Mouse (Mus musculus): ENCODE measurements around the gene Gm20662.

Gm20662 gene

DNA sequence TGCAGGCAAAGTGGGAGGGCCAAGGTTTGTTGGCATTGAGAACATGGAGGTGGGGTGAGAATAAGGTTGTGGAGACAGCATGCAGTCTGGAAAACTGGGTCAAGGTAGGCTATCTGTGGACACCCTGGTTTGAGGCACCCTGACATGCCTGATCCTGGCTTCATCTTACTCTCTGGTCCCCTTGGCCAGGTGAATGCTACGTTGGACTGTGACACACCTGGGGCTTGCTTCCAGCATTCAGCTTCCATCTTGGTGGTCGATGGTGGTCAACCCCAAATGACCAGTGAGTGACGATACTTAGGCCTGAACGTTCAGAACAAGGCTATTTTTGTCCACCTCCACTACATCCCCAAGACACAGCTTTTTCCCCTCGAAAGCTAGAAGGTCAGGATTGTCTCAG lies at the start of gene Gm20662:
Gene Gm20662, plus strand, starts transcription at position 301 of the 400 bp plus-strand sequence.
- no peak for DNase-seq

DNA sequence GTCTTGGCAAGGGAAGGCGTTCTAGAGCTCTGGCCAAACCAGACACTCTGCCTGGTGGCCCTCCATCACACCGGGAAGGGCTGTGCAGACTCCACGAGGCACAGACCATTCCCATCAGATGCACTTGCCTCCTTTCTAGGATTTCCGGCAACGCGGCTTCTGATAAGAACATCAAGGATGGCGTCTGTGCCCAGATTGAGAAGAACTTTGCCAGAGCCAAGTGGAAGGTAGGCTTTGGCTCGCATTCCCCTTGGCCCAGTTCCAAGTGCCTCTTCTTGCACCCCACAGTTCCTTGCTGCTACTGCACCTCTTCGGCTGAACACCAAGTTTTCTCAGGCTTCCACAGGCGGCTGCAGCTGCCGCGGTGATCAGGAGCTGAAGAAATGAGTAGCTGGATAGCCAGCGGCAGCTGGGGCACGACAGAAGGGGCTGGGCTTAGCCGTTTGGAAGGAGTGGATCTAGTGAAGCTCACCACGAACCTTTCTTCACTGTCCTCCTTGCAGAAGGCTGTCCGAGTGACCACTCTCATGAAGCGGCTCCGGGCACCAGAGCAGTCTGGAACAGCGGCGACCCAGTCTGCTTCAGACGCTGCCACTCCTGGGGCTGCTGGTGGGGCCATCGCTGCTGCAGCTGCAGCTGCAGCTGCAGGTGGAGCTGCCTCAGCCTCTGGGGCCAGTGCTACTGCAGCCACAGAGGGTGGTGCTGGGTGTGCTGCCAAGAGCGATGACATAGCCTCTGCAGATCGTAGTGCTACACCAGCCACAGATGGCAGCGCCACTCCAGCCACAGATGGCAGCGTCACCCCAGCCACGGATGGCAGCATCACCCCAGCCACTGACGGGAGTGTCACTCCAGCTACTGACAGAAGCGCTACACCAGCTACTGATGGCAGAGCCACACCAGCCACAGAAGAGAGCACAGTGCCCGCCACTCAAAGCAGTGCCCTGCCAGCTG lies 48.6 kb upstream of the Gm20662 start:
- DNase-seq, result no peak

- no peak for DNase-seq
Measured at GRCm38 (mm10) chr9:107949184-107949921, 46.8 kb upstream of the Gm20662 start.

- DNase-seq, result no peak
Measured at GRCm38 (mm10) chr9:107949922-107950235, 46.3 kb upstream of the Gm20662 start, which contains the start of gene Traip. TSS of gene Traip (plus strand) at chr9:107950136.

DNA sequence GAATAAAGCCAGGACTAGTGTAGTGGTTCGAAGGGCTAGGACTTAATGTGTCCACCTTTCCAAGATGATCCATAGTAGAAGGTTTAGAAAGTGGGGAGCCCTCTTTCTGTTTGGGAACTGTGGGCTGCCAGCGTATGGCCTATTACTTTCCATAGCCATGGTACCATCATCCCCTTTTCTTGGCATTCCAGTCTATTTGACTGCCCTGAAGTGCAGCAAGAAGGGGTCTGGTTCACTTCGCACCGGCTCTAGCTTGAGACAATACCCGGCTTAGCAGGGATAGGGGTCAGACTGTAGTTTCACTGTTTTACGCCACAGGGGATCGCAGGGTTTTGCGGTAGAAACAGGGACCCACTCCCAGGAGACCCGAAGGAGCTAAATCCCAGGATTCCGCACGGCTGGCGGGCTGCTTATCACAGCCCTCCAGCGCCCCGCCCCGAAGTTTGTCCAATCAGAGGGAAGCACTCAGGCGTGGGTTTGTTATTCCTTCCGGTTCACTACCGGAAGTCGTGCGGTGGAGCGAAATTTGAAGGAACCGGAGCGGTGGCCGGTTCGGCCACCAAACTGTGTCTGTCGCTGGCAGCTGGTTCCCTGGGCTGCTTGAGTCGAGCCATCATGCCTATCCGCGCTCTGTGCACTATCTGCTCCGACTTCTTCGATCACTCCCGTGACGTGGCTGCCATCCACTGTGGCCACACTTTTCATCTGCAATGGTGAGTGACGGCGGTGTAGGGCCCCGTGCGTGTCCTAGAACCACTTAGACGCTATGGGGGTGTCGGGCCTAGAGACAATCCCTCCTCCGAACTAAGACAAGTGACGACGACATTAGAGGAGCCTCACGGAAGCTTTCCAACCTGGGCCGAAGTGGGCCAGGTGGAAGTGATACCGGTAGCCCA lies 45.4 kb upstream of the Gm20662 start:
- peak; percentile 94 for DNase-seq

GRCm38 (mm10) chr9:107955613-107956289 lies 40.4 kb upstream of the Gm20662 start:
- peak in 1 of 2 experiments; percentile 44 for DNase-seq

DNA sequence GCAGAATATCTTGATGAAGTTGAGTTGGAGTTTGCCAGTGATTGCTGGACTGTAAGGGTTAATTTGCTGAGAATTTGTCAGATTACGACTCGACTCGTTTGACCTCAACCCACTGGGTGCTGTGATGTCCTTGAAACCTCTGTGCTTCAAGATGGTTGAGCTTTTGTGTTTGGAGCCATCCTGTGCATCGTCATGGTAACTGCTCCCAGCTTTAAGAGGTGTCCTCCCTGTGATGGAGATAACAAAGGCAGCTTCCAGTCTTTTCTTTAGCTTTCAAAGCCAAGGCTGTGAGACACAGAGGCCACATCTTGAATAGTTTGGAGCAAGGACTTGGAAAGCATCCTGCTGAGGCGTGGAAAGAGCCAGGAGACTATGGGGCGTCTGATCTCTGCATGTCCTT lies 39.0 kb upstream of the Gm20662 start:
- no peak for DNase-seq

- DNase-seq, result peak in 1 of 2 experiments; percentile 51
Measured at GRCm38 (mm10) chr9:107959896-107960295, 36.3 kb upstream of the Gm20662 start.

DNA sequence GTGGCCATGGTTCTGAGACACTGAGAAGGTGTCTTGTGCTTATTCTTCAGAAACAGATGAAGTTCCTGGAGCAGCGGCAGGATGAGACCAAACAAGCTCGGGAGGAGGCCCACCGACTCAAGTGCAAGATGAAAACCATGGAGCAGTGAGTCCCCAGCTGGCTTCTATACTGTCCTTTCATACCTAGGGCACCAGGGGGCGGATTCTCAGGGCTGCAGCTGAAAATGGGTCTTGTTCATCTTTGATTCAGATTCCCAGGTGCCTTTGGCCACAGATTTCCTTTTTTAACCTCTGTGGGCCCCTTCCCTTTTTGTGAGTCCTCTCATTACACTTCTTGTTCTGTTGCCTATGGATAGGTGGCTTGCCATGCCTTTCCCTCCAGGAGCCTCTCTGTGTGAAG lies 35.2 kb upstream of the Gm20662 start:
- DNase-seq, result no peak

DNA sequence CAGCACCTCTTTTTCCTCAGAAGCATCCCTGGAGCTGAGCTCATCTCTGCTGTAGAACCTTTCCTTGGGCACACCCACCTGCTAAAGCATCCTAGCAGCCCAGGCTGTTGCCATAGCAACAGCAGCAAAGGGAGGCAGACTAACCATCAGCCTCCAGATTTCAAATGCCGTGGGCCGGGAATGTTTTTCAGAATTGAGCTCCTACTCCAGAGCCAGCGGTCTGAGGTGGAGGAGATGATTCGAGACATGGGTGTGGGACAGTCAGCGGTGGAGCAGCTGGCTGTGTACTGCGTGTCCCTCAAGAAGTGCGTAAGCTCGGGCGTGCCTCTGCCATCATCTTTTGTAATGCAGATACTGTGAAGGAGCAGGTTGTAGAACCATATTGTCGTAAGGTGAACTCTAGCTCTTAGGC lies 34.8 kb upstream of the Gm20662 start:
- DNase-seq, result no peak

- peak; percentile 45 to 67 for DNase-seq
Measured at GRCm38 (mm10) chr9:107961881-107962280, 34.3 kb upstream of the Gm20662 start.

DNA sequence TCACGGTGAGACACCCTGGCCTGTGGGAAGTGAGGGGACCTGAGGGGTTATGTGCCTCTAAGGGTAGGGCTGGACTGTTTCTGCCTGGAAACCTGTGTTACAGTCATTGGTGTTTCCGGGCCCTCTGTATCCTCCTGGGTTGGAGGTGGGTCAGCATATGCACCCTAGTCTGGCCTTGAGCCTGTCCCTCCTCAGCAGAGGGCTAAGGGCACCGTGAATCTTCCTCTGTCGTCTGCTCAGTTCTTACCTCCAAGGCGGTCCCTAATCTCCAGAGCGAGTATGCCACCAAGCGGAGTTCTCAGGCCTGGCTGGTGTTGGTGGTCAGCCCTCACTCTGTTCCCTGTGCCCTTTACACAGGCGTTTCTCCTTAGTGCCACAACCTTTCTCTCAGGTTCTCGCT lies 33.2 kb upstream of the Gm20662 start:
- no peak for DNase-seq

- DNase-seq, result peak; percentile 81 to 92
Measured at GRCm38 (mm10) chr9:107963700-107964099, 32.4 kb upstream of the Gm20662 start.

- no peak for DNase-seq
Measured at GRCm38 (mm10) chr9:107964681-107965080, 31.5 kb upstream of the Gm20662 start.

- no peak for DNase-seq
Measured at GRCm38 (mm10) chr9:107966676-107967075, 29.5 kb upstream of the Gm20662 start.

GRCm38 (mm10) chr9:107967437-107967836 lies 28.7 kb upstream of the Gm20662 start:
- no peak for DNase-seq

DNA sequence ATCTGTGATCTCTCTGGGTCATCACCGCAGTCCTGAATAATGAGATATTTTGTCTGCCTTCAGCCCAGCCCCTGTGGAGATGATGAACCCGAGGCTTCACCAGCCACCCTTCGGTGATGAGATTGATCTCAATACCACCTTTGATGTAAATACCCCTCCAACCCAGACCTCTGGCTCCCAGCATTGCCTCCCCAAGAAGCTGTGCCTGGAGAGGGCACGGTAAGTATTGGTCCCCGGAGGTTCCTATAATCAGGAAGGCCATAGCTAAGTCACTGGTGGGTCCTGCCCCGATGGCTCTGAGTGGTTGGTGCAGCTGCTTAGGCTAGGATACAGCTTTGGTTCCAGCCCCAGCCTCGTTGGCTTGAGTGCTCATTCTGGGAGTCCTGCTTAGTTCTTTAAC lies 27.6 kb upstream of the Gm20662 start:
- no peak for DNase-seq

GRCm38 (mm10) chr9:107970311-107970710 lies 25.8 kb upstream of the Gm20662 start:
- DNase-seq, result no peak

- DNase-seq, result no peak
Measured at GRCm38 (mm10) chr9:107971690-107972541, 24.2 kb upstream of the Gm20662 start.

DNA sequence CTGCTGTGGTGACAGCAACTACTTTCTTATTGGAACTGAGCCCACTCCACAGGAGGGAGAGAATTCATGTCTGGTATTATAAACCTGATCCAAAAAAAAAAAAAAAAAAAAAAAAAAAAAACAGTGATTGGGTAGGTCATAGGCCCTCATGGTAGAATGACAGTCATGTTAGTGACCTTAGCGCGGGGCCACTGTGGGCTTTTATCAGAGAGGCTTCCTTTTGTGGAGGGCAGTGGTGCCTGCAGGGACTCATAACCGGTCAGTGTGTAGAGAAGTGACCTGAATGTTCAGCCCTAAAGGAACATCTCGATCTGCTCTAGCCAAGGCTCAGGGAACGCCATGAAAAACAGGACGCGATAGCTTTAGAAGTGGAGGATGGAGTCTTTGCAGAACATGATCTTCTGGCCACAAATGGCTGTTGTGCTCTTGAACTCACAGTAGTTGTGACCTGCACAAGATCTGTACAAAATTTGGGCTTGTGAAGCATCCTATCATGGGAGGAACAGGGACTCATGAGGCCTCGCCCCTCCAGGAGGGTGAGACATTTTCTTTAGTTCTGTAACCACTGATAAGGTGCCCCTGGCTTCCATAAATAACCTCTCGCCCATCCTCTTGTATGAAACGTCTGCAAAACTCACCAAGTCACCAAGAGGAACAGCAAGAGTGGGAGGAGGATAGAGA lies 21.5 kb upstream of the Gm20662 start:
- DNase-seq, result no peak
